Mouse (Mus musculus): ENCODE measurements around the gene Itga1.

Itga1 gene

GRCm38 (mm10) chr13:115052568-115052967 lies 49.2 kb downstream of the Itga1 start:
- DNase-seq (ENCODE audit: low spot score in 2 of 2), result no peak

- DNase-seq (ENCODE audit: low spot score in 2 of 2), result no peak
These were observed 50.9 kb downstream of the Itga1 start for GRCm38 (mm10) chr13:115050660-115051559.

GRCm38 (mm10) chr13:115042652-115043051 lies 59.1 kb downstream of the Itga1 start:
- DNase-seq (ENCODE audit: low spot score in 2 of 2), result no peak

GRCm38 (mm10) chr13:115037304-115037703 lies 64.5 kb downstream of the Itga1 start:
- no peak for DNase-seq (ENCODE audit: low spot score in 2 of 2)

- DNase-seq (ENCODE audit: low spot score in 2 of 2), result no peak
These were observed 66.4 kb downstream of the Itga1 start for GRCm38 (mm10) chr13:115035387-115035786.

GRCm38 (mm10) chr13:115033135-115033534 lies 68.6 kb downstream of the Itga1 start:
- DNase-seq (ENCODE audit: low spot score in 2 of 2), result no peak

GRCm38 (mm10) chr13:115031177-115032000 lies 70.4 kb downstream of the Itga1 start:
- no peak for DNase-seq (ENCODE audit: low spot score in 2 of 2)

GRCm38 (mm10) chr13:115025394-115025793 lies 76.4 kb downstream of the Itga1 start:
- DNase-seq (ENCODE audit: low spot score in 2 of 2), result no peak

- DNase-seq (ENCODE audit: low spot score in 2 of 2), result no peak
These were observed 79.5 kb downstream of the Itga1 start for GRCm38 (mm10) chr13:115022117-115022787.

GRCm38 (mm10) chr13:115021411-115021810 lies 80.4 kb downstream of the Itga1 start:
- no peak for DNase-seq (ENCODE audit: low spot score in 2 of 2)

- DNase-seq (ENCODE audit: low spot score in 2 of 2), result no peak
These were observed 81.0 kb downstream of the Itga1 start for GRCm38 (mm10) chr13:115020727-115021126.

- no peak for DNase-seq (ENCODE audit: low spot score in 2 of 2)
These were observed 84.2 kb downstream of the Itga1 start for GRCm38 (mm10) chr13:115017545-115017944.

GRCm38 (mm10) chr13:115011547-115011946 lies 90.2 kb downstream of the Itga1 start:
- DNase-seq (ENCODE audit: low spot score in 2 of 2), result no peak

GRCm38 (mm10) chr13:115006213-115006835 lies 95.4 kb downstream of the Itga1 start:
- DNase-seq (ENCODE audit: low spot score in 2 of 2), result no peak

GRCm38 (mm10) chr13:115005342-115005741 lies 96.4 kb downstream of the Itga1 start:
- no peak for DNase-seq (ENCODE audit: low spot score in 2 of 2)

- DNase-seq (ENCODE audit: low spot score in 2 of 2), result no peak
These were observed 98.2 kb downstream of the Itga1 start for GRCm38 (mm10) chr13:115003444-115004053.

- DNase-seq (ENCODE audit: low spot score in 2 of 2), result no peak
These were observed 98.9 kb downstream of the Itga1 start for GRCm38 (mm10) chr13:115002837-115003236.

- no peak for DNase-seq (ENCODE audit: low spot score in 2 of 2)
These were observed 99.6 kb downstream of the Itga1 start for GRCm38 (mm10) chr13:115002155-115002554.

- DNase-seq (ENCODE audit: low spot score in 2 of 2), result no peak
These were observed 102.2 kb downstream of the Itga1 start for GRCm38 (mm10) chr13:114999582-114999981.

GRCm38 (mm10) chr13:114998100-114998499 lies 103.7 kb downstream of the Itga1 start:
- no peak for DNase-seq (ENCODE audit: low spot score in 2 of 2)

Measured in thymus, postnatal 10 days (tissue).